Mouse (Mus musculus) ovary, adult 10 weeks (tissue): ENCODE data around the gene Col4a3bp. TPM values are rescaled to one million over a fixed set of nuclear protein-coding genes. Genes with fewer than 3 reads are reported as not detected.

Experiments
- polyA plus RNA-seq: library from polyadenylated mRNA; stranded (reverse); fragments of 350-450 nt; fragmentation: Illumina TruSeq; extraction: RNeasy Lipid Tissue Mini Kit (QIAGEN cat#74804); gene quantifications from one replicate; pipeline ENCODE4 v1.2.3, GENCODE M21; 2014

The Col4a3bp gene
- 127 TPM for polyA plus RNA-seq

GRCm38 (mm10) chr13:96542081-96542889 lies at the start of gene Col4a3bp, which contains the start of gene Polk:
Gene Col4a3bp (plus strand): TSS chr13:96542618.
Gene Polk (minus strand): TSS chr13:96542579.

GRCm38 (mm10) chr13:96670406-96671077 lies 128.1 kb downstream of the Col4a3bp start, which contains the start of gene Hmgcr:
Gene Hmgcr (minus strand): TSS chr13:96670936.

Other genes starting within 250 kb of the Col4a3bp start
- gene Poc5, start 154.3 kb upstream of the Col4a3bp start, polyA plus RNA-seq = 15.1 TPM
- gene Ankdd1b, start 71.4 kb upstream of the Col4a3bp start, polyA plus RNA-seq = 0.57 TPM
- gene Gm17622, start 51.9 kb upstream of the Col4a3bp start, polyA plus RNA-seq = not detected
- gene Polk, start within 50 bp of the Col4a3bp start, polyA plus RNA-seq = 25.5 TPM
- gene Hmgcr, start 128.3 kb downstream of the Col4a3bp start, polyA plus RNA-seq = 32.7 TPM
- gene Ankrd31, start 205.7 kb downstream of the Col4a3bp start, polyA plus RNA-seq = 0.31 TPM